Mouse (Mus musculus) intestine, postnatal 0 days (tissue): ENCODE data around the gene Alox15. TPM values are rescaled to one million over a fixed set of nuclear protein-coding genes. Genes with fewer than 3 reads are reported as not detected.

Experiments used
- ATAC-seq: fragments of 200-750 bp; cut with Nextera tagmentation; 2 replicates; pipeline ENCODE4 v1.8.0; 2017; ENCODE audit warnings: mild to moderate bottlenecking, moderate TSS enrichment, moderate library complexity
- H3K27ac ChIP-seq: fragments of 300-500 bp; sonication (generic); 2 replicates; pipeline ENCODE4 v1.5.1; 2014; ENCODE audit warnings: mild to moderate bottlenecking, low read depth, low read length, moderate library complexity
- H3K27me3 ChIP-seq: fragments of 300-500 bp; sonication (generic); replicated peaks from 2 replicates; pipeline ENCODE4 v1.6.1; 2014; ENCODE audit warnings: low read length, mixed read lengths; ENCODE audit not compliant: control insufficient read depth, insufficient read depth
- H3K36me3 ChIP-seq: fragments of 300-500 bp; sonication (generic); 2 replicates; pipeline ENCODE4 v1.6.1; 2014; ENCODE audit warnings: mild to moderate bottlenecking, moderate library complexity; ENCODE audit not compliant: control insufficient read depth, insufficient read depth
- H3K4me1 ChIP-seq: fragments of 300-500 bp; sonication (generic); replicated peaks from 2 replicates; pipeline ENCODE4 v1.6.1; 2014; ENCODE audit warnings: antibody characterized with exemption, low read length, mixed read lengths; ENCODE audit not compliant: control insufficient read depth, insufficient read depth
- H3K4me2 ChIP-seq: fragments of 300-500 bp; sonication (generic); replicated peaks from 2 replicates; pipeline ENCODE4 v1.6.1; 2014; ENCODE audit warnings: low read depth, mild to moderate bottlenecking, moderate library complexity
- H3K4me3 ChIP-seq: fragments of 300-500 bp; sonication (generic); 2 replicates; pipeline ENCODE4 v1.5.1; 2014; ENCODE audit warnings: low read depth, low read length
- H3K9ac ChIP-seq: fragments of 300-500 bp; sonication (generic); 2 replicates; pipeline ENCODE4 v1.6.1; 2014; ENCODE audit warnings: mild to moderate bottlenecking, low read depth, low read length
- H3K9me3 ChIP-seq: fragments of 300-500 bp; sonication (generic); 2 replicates; pipeline ENCODE4 v1.6.1; 2016; ENCODE audit warnings: mixed run types; ENCODE audit not compliant: control insufficient read depth
- CTCF ChIP-seq: sonication (generic); IDR thresholded peaks from 2 replicates; pipeline ENCODE4 v1.5.1; 2016; ENCODE audit warnings: low read depth, mild to moderate bottlenecking, control low read depth, antibody characterized with exemption, moderate library complexity
- WGBS: fragments of 180-500 bp; shearing (Covaris S2); extraction: QIAGEN DNeasy Blood & Tissue Kit; methylation state at CpG from one replicate; pipeline ENCODE4 v1.1.7; 2014; 5-methylcytosine and 5-hydroxymethylcytosine counted together
- polyA plus RNA-seq: library from polyadenylated mRNA; unstranded; fragments of >200 nt; fragmentation: Nextera tagmentation; extraction: Ambion mirVana; gene quantifications from 2 replicates; pipeline ENCODE4 v1.2.1, GENCODE M21; 2015

Gene Alox15
- polyA plus RNA-seq, 1 experiment from 2014 or later: 0.33 TPM

GRCm38 (mm10) chr11:70319614-70320013 is 32.2 kb downstream of the Alox15 start:
- H3K36me3 ChIP-seq: no peaks in the 10 kb centered on the region
- no peak overlapping the region for H3K4me3 ChIP-seq
- 83% methylated on average over 12 of the region's 12 CpGs for WGBS
- no peak for TF ChIP-seq CTCF
- H3K27me3 ChIP-seq: peaks cover 26% of the 10 kb centered on the region
- no peak overlapping the region for H3K27ac ChIP-seq
- ATAC-seq: no peak
- no peak overlapping the region for H3K9ac ChIP-seq
- no peaks in the 10 kb centered on the region for H3K9me3 ChIP-seq
- no peaks in the 10 kb centered on the region for H3K4me1 ChIP-seq
- H3K4me2 ChIP-seq: no peak overlapping the region

GRCm38 (mm10) chr11:70313833-70314232 is 38.0 kb downstream of the Alox15 start:
- H3K9ac ChIP-seq: no peak overlapping the region
- H3K27me3 ChIP-seq: peaks cover 11% of the 10 kb centered on the region; the same call in 1 of the 2 replicates
- no peak overlapping the region for H3K4me2 ChIP-seq
- ATAC-seq: no peak
- H3K27ac ChIP-seq: no peak overlapping the region
- H3K4me3 ChIP-seq: no peak overlapping the region
- no peaks in the 10 kb centered on the region for H3K9me3 ChIP-seq
- WGBS: 40% methylated on average over 7 of the region's 7 CpGs
- TF ChIP-seq CTCF: peak; percentile 70
- H3K36me3 ChIP-seq: no peaks in the 10 kb centered on the region
- H3K4me1 ChIP-seq: no peaks in the 10 kb centered on the region

- H3K4me1 ChIP-seq: no peaks in the 10 kb centered on the region
- H3K4me2 ChIP-seq: no peak overlapping the region
- ATAC-seq: no peak
- 16% methylated on average over 9 of the region's 9 CpGs for WGBS
- H3K27me3 ChIP-seq: peaks cover 8% of the 10 kb centered on the region; the same call in 1 of the 2 replicates
- H3K9me3 ChIP-seq: no peaks in the 10 kb centered on the region
- H3K4me3 ChIP-seq: no peak overlapping the region
- peak; percentile 80 for TF ChIP-seq CTCF
- H3K36me3 ChIP-seq: no peaks in the 10 kb centered on the region
- H3K27ac ChIP-seq: no peak overlapping the region
- H3K9ac ChIP-seq: no peak overlapping the region
Observed at GRCm38 (mm10) chr11:70309341-70309740, 42.5 kb downstream of the Alox15 start.

- Histone ChIP-seq H3K9ac (no peak overlapping the region), H3K4me3 (no peak overlapping the region), H3K4me1 (no peaks in the 10 kb centered on the region), H3K4me2 (no peak overlapping the region), H3K36me3 (no peaks in the 10 kb centered on the region), H3K27ac (no peak overlapping the region), H3K9me3 (no peaks in the 10 kb centered on the region), H3K27me3 (peaks cover 8% of the 10 kb centered on the region; the same call in 1 of the 2 replicates)
- no peak for ATAC-seq
- 93% methylated on average over 2 of the region's 2 CpGs for WGBS
- TF ChIP-seq CTCF: peak; percentile 51
Observed at GRCm38 (mm10) chr11:70308296-70308695, 43.5 kb downstream of the Alox15 start.

- Histone ChIP-seq H3K4me1 (no peaks in the 10 kb centered on the region), H3K27me3 (peaks cover 4% of the 10 kb centered on the region; the same call in 1 of the 2 replicates), H3K9me3 (no peaks in the 10 kb centered on the region), H3K27ac (no peak overlapping the region), H3K36me3 (no peaks in the 10 kb centered on the region), H3K9ac (no peak overlapping the region), H3K4me2 (no peak overlapping the region), H3K4me3 (no peak overlapping the region)
- no peak for TF ChIP-seq CTCF
- no peak for ATAC-seq
- WGBS: 60% methylated on average over 7 of the region's 7 CpGs
Observed at GRCm38 (mm10) chr11:70306159-70306558, 45.7 kb downstream of the Alox15 start.

- Histone ChIP-seq H3K9ac (no peak overlapping the region), H3K4me2 (no peak overlapping the region), H3K4me3 (no peak overlapping the region), H3K27ac (no peak overlapping the region), H3K9me3 (no peaks in the 10 kb centered on the region), H3K4me1 (no peaks in the 10 kb centered on the region), H3K36me3 (no peaks in the 10 kb centered on the region), H3K27me3 (0 out of 2 replicates have a peak, but pooled peaks cover 4% of the 10 kb centered on the region)
- 79% methylated on average over 4 of the region's 4 CpGs for WGBS
- ATAC-seq: no peak
- TF ChIP-seq CTCF: no peak
Observed at GRCm38 (mm10) chr11:70302293-70302692, 49.5 kb downstream of the Alox15 start.

- Histone ChIP-seq H3K4me2 (no peak overlapping the region), H3K9ac (no peak overlapping the region), H3K9me3 (no peaks in the 10 kb centered on the region), H3K4me1 (no peaks in the 10 kb centered on the region), H3K27ac (no peak overlapping the region), H3K36me3 (no peaks in the 10 kb centered on the region), H3K27me3 (no peaks in the 10 kb centered on the region), H3K4me3 (no peak overlapping the region)
- ATAC-seq: no peak
- TF ChIP-seq CTCF: no peak
- WGBS: 30% methylated on average over 12 of the region's 12 CpGs
Observed at GRCm38 (mm10) chr11:70297836-70298454, 53.9 kb downstream of the Alox15 start.
